In genomic region chr12:75307961-75308951, GRCm38 (mm10) we compare ENCODE assay signal across 8 mouse cellular contexts. TPM values are rescaled to one million over a fixed set of nuclear protein-coding genes. Genes with fewer than 3 reads are reported as not detected.
DNase-seq lines count a peak whose midpoint lies in the region; ATAC-seq and TF ChIP-seq lines count a peak whose summit lies in the region.

Rhoj (plus strand) TSS chr12:75308322.

- H3K9ac ChIP-seq in ES-Bruce4 (ENCODE audit: low read depth, poor library complexity, severe bottlenecking): no peak within 1 kb of the TSS
- peak within 1 kb of the TSS; percentile 65 for H3K9ac ChIP-seq in forebrain, embryonic 16.5 days (replicated peaks; ENCODE audit: low read depth, low read length)
- peak within 1 kb of the TSS; percentile 55 for H3K9ac ChIP-seq in liver, embryonic 13.5 days
- H3K9ac ChIP-seq in neural tube, embryonic 11.5 days (ENCODE audit: low read length): peak within 1 kb of the TSS; percentile 74

- no peak for TF ChIP-seq CTCF in ES-Bruce4 (IDR thresholded peaks at IDR 0.05; ENCODE audit: low read depth, low read length)

- peak within 1 kb of the TSS; percentile 53 for H3K4me3 ChIP-seq in ES-Bruce4 (ENCODE audit: low read depth, low read length)
- peak within 1 kb of the TSS; percentile 49 for H3K4me3 ChIP-seq in forebrain, embryonic 16.5 days (replicated peaks; ENCODE audit: low read length)
- H3K4me3 ChIP-seq in liver, embryonic 13.5 days (replicated peaks): peak within 1 kb of the TSS; percentile 54
- peak within 1 kb of the TSS; percentile 43 for H3K4me3 ChIP-seq in neural tube, embryonic 11.5 days (ENCODE audit: low read depth, low read length)

- peak within 1 kb of the TSS; percentile 90 for H3K4me2 ChIP-seq in forebrain, embryonic 16.5 days (ENCODE audit: low read length)
- peak within 1 kb of the TSS; percentile 63 for H3K4me2 ChIP-seq in liver, embryonic 13.5 days
- H3K4me2 ChIP-seq in neural tube, embryonic 11.5 days (ENCODE audit: low read depth): peak within 1 kb of the TSS; percentile 71

- no peak for TF ChIP-seq EP300 in ES-Bruce4 (IDR thresholded peaks at IDR 0.05; ENCODE audit: insufficient read depth, low read depth, low read length)

- H3K9me3 ChIP-seq in ES-Bruce4 (replicated peaks; ENCODE audit: control insufficient read depth, insufficient read depth, low read length, poor library complexity, severe bottlenecking): no peaks in the 10 kb centered on the region
- H3K9me3 ChIP-seq in forebrain, embryonic 16.5 days (ENCODE audit: control insufficient read depth, low read length): no peaks in the 10 kb centered on the region
- H3K9me3 ChIP-seq in liver, embryonic 13.5 days (replicated peaks): no peaks in the 10 kb centered on the region
- no peaks in the 10 kb centered on the region for H3K9me3 ChIP-seq in neural tube, embryonic 11.5 days (ENCODE audit: control insufficient read depth, low read length)

- WGBS in forebrain, embryonic 16.5 days: under 1% methylated on average over 34 of the region's 34 CpGs
- 1% methylated on average over 34 of the region's 34 CpGs for WGBS in liver, embryonic 13.5 days (ENCODE audit: insufficient replicate concordance)
- WGBS in neural tube, embryonic 11.5 days: under 1% methylated on average over 34 of the region's 34 CpGs

- intact Hi-C loops in heart, postnatal 10 days (cut with DNase I): loop anchor here (2.0 to 5.0 kb wide), 2 partner anchors 17 to 59 kb away; no protein-coding TSS in a partner anchor

- peak; percentile 91 for ATAC-seq in forebrain, embryonic 16.5 days
- 0 out of 2 replicates have a peak, but pooled peaks have one; percentile 41 for ATAC-seq in liver, embryonic 13.5 days (ENCODE audit: low read depth)
- peak; percentile 86 for ATAC-seq in neural tube, embryonic 11.5 days (ENCODE audit: insufficient read depth, low FRiP score, low TSS enrichment)

- no peak within 1 kb of the TSS for H3K27ac ChIP-seq in ES-Bruce4 (ENCODE audit: insufficient read depth, low read length)
- peak within 1 kb of the TSS; percentile 55; the same call in 1 of the 2 replicates for H3K27ac ChIP-seq in forebrain, embryonic 16.5 days (ENCODE audit: low read length)
- H3K27ac ChIP-seq in liver, embryonic 13.5 days: peak within 1 kb of the TSS; percentile 68
- H3K27ac ChIP-seq in neural tube, embryonic 11.5 days (ENCODE audit: low read depth, low read length): peak within 1 kb of the TSS; percentile 65

- peak; percentile 23 to 50 for DNase-seq in cerebellum, adult 18-20 months
- DNase-seq in heart, postnatal 10 days: peak; percentile 86 to 87
- peak; percentile 74 to 79 for DNase-seq in kidney, postnatal 36 days
- peak; percentile 2 for DNase-seq in liver, embryonic 13.5 days
- DNase-seq in neural tube, embryonic 11.5 days (ENCODE audit: low spot score): peak; percentile 78
- peak; percentile 13 for DNase-seq in thymus, postnatal 25 days

- H3K36me3 ChIP-seq in ES-Bruce4 (ENCODE audit: control insufficient read depth, insufficient read depth, low read length, poor library complexity, severe bottlenecking): no peaks in the 10 kb centered on the region
- H3K36me3 ChIP-seq in forebrain, embryonic 16.5 days (ENCODE audit: control insufficient read depth, insufficient read depth): no peaks in the 10 kb centered on the region
- H3K36me3 ChIP-seq in liver, embryonic 13.5 days: no peaks in the 10 kb centered on the region
- no peaks in the 10 kb centered on the region for H3K36me3 ChIP-seq in neural tube, embryonic 11.5 days (ENCODE audit: control insufficient read depth, insufficient read depth, low read length)

- peaks cover 4% of the 10 kb centered on the region; the same call in 1 of the 2 replicates for H3K27me3 ChIP-seq in ES-Bruce4 (ENCODE audit: control insufficient read depth, insufficient read depth, low read length, poor library complexity, severe bottlenecking)
- H3K27me3 ChIP-seq in forebrain, embryonic 16.5 days (replicated peaks; ENCODE audit: control insufficient read depth, insufficient read depth, low read length): no peaks in the 10 kb centered on the region
- H3K27me3 ChIP-seq in liver, embryonic 13.5 days: peaks cover 33% of the 10 kb centered on the region
- H3K27me3 ChIP-seq in neural tube, embryonic 11.5 days (ENCODE audit: control insufficient read depth, insufficient read depth, low read length): no peaks in the 10 kb centered on the region

- H3K4me1 ChIP-seq in ES-Bruce4 (ENCODE audit: control insufficient read depth, insufficient read depth, low read length): no peaks in the 10 kb centered on the region
- H3K4me1 ChIP-seq in forebrain, embryonic 16.5 days (replicated peaks; ENCODE audit: control insufficient read depth, insufficient read depth, low read length): peaks cover 6% of the 10 kb centered on the region
- 0 out of 2 replicates have a peak, but pooled peaks cover 3% of the 10 kb centered on the region for H3K4me1 ChIP-seq in liver, embryonic 13.5 days (replicated peaks)
- no peaks in the 10 kb centered on the region for H3K4me1 ChIP-seq in neural tube, embryonic 11.5 days (ENCODE audit: control insufficient read depth, insufficient read depth, low read length)

- TF ChIP-seq POLR2A in ES-Bruce4 (IDR thresholded peaks at IDR 0.05; ENCODE audit: insufficient read depth, low read length): no peak

RNA-seq across cellular contexts. Expression of gene Rhoj, which starts in this region (rescaled TPM):
- polyA plus RNA-seq in ES-Bruce4 (2011; ENCODE audit: insufficient read depth, insufficient read length, low read depth, missing spikeins): not detected in 2 replicates
- 14.6 and 19.6 TPM in 2 replicates for polyA plus RNA-seq in forebrain, embryonic 16.5 days (2015; fragmentation: Nextera tagmentation; extraction: Ambion mirVana)
- total RNA-seq in heart, postnatal 10 days (2021): 10 to 100 TPM; 47.2 to 63.3 TPM
- polyA plus RNA-seq in liver, embryonic 13.5 days (2015; fragmentation: Nextera tagmentation; extraction: Ambion mirVana): 7.6 and 7.8 TPM in 2 replicates
- polyA plus RNA-seq in neural tube, embryonic 11.5 days (2014; fragmentation: Nextera tagmentation; extraction: Ambion mirVana): 32.0 and 37.5 TPM in 2 replicates

Comparison
In these comparisons a context has a peak if more than half of its experiments do, and no peak if none do; other contexts are left out.
1. DNase-seq: peak in every context shown above with its lines; median percentile 86 in heart, postnatal 10 days; 78 in neural tube, embryonic 11.5 days; 76 in kidney, postnatal 36 days; 36 in cerebellum, adult 18-20 months; 13 in thymus, postnatal 25 days; 2 in liver, embryonic 13.5 days.
2. ATAC-seq: peak in every context shown above with its lines; median percentile 91 in forebrain, embryonic 16.5 days; 86 in neural tube, embryonic 11.5 days; 41 in liver, embryonic 13.5 days.